Mouse (Mus musculus): ENCODE results near the gene Rer1.
"Not testable (repeated sequence)": the region's sequence is repeated elsewhere in the genome, so short reads cannot be mapped to it uniquely, and the experiment has no call there.

Rer1 gene

GRCm38 (mm10) chr4:155116607-155117006 is 30.4 kb upstream of the Rer1 start:
- no peak for DNase-seq (ENCODE audit: low spot score in 2 of 2)

GRCm38 (mm10) chr4:155113766-155114410 is 27.7 kb upstream of the Rer1 start:
- no peak for DNase-seq (ENCODE audit: low spot score in 2 of 2)

- DNase-seq (ENCODE audit: low spot score in 2 of 2) = no peak
Measured at GRCm38 (mm10) chr4:155109471-155109870, 23.3 kb upstream of the Rer1 start.

GRCm38 (mm10) chr4:155107886-155108285 is 21.7 kb upstream of the Rer1 start:
- DNase-seq (ENCODE audit: low spot score in 2 of 2) = no peak

GRCm38 (mm10) chr4:155098572-155098971 is 12.4 kb upstream of the Rer1 start:
- DNase-seq (ENCODE audit: low spot score in 2 of 2) = no peak

- no peak for DNase-seq (ENCODE audit: low spot score in 2 of 2)
Measured at GRCm38 (mm10) chr4:155097452-155097851, 11.3 kb upstream of the Rer1 start.

GRCm38 (mm10) chr4:155095967-155096366 is 9.8 kb upstream of the Rer1 start:
- DNase-seq (ENCODE audit: low spot score in 2 of 2) = no peak

- peak; percentile 64 to 83 for DNase-seq (ENCODE audit: low spot score in 2 of 2)
Measured at GRCm38 (mm10) chr4:155095238-155095900, 9.2 kb upstream of the Rer1 start.

GRCm38 (mm10) chr4:155094565-155094964 is 8.4 kb upstream of the Rer1 start:
- peak; percentile 30 to 66 for DNase-seq (ENCODE audit: low spot score in 2 of 2)

- DNase-seq (ENCODE audit: low spot score in 2 of 2) = no peak
Measured at GRCm38 (mm10) chr4:155093431-155094149, 7.4 kb upstream of the Rer1 start.

- no peak for DNase-seq (ENCODE audit: low spot score in 2 of 2)
Measured at GRCm38 (mm10) chr4:155092718-155093430, 6.7 kb upstream of the Rer1 start.

- no peak for DNase-seq (ENCODE audit: low spot score in 2 of 2)
Measured at GRCm38 (mm10) chr4:155090688-155091449, 4.7 kb upstream of the Rer1 start.

- no peak for DNase-seq (ENCODE audit: low spot score in 2 of 2)
Measured at GRCm38 (mm10) chr4:155090147-155090546, 4.0 kb upstream of the Rer1 start.

- no peak for DNase-seq (ENCODE audit: low spot score in 2 of 2)
Measured at GRCm38 (mm10) chr4:155089241-155089640, 3.1 kb upstream of the Rer1 start.

- DNase-seq (ENCODE audit: low spot score in 2 of 2) = no peak
Measured at GRCm38 (mm10) chr4:155085206-155086107, 725 bp downstream of the Rer1 start.

GRCm38 (mm10) chr4:155084351-155084750 is 1.8 kb downstream of the Rer1 start:
- no peak for DNase-seq (ENCODE audit: low spot score in 2 of 2)

GRCm38 (mm10) chr4:155083553-155083952 is 2.6 kb downstream of the Rer1 start:
- no peak for DNase-seq (ENCODE audit: low spot score in 2 of 2)

GRCm38 (mm10) chr4:155079666-155080065 is 6.5 kb downstream of the Rer1 start:
- no peak for DNase-seq (ENCODE audit: low spot score in 2 of 2)

GRCm38 (mm10) chr4:155078808-155079207 is 7.4 kb downstream of the Rer1 start:
- DNase-seq (ENCODE audit: low spot score in 2 of 2) = not testable (repeated sequence)

GRCm38 (mm10) chr4:155076677-155077076 is 9.5 kb downstream of the Rer1 start:
- DNase-seq (ENCODE audit: low spot score in 2 of 2) = no peak

Data from thymus, postnatal 10 days (tissue).